Mouse (Mus musculus) liver (tissue): ENCODE measurements around the gene Olfr473.
"Not testable (repeated sequence)": the region's sequence is repeated elsewhere in the genome, so short reads cannot be mapped to it uniquely, and the experiment has no call there.

Source experiments
- DNase-seq: peaks from one replicate; pipeline ENCODE4 v3.0.0-alpha.2; 2020; ENCODE audit warnings: mixed read lengths

Olfr473 gene

GRCm38 (mm10) chr7:107930146-107930545 lies at the start of gene Olfr473:
TSS of gene Olfr473 (plus strand) at chr7:107930446.
- DNase-seq: no peak

GRCm38 (mm10) chr7:107897602-107898001 lies 32.6 kb upstream of the Olfr473 start, which contains the start of gene Olfr472:
TSS of gene Olfr472 (plus strand) at chr7:107897902.
- no peak for DNase-seq

GRCm38 (mm10) chr7:107952539-107952938 lies 22.3 kb downstream of the Olfr473 start:
- not testable (repeated sequence) for DNase-seq

- DNase-seq: no peak
Observed at GRCm38 (mm10) chr7:107954343-107954742, 24.1 kb downstream of the Olfr473 start, which contains the start of gene Olfr474. TSS of gene Olfr474 (plus strand) at chr7:107954643.

- no peak for DNase-seq
Observed at GRCm38 (mm10) chr7:107964503-107964902, 34.3 kb downstream of the Olfr473 start, which contains the start of gene Olfr476. TSS of gene Olfr476 (plus strand) at chr7:107964803.
